Mouse (Mus musculus) forebrain, postnatal 0 days (tissue): ENCODE results near the gene Wiz. TPM values are rescaled to one million over a fixed set of nuclear protein-coding genes. Genes with fewer than 3 reads are reported as not detected.

Source experiments
- ATAC-seq: fragments of 200-750 bp; cut with Nextera tagmentation; 2 replicates; pipeline ENCODE4 v1.8.0; 2017; ENCODE audit warnings: mild to moderate bottlenecking, moderate library complexity
- DNase-seq: peaks from one replicate; pipeline ENCODE4 v3.0.0-alpha.2; 2015
- H3K27ac ChIP-seq: fragments of 300-500 bp; sonication (generic); 2 replicates; pipeline ENCODE4 v1.5.1; 2014; ENCODE audit warnings: low read depth, mild to moderate bottlenecking, antibody characterized with exemption, low read length, moderate library complexity, mixed read lengths
- H3K27me3 ChIP-seq: fragments of 300-500 bp; sonication (generic); 2 replicates; pipeline ENCODE4 v1.6.1; 2014; ENCODE audit warnings: mild to moderate bottlenecking, low read length, mixed read lengths; ENCODE audit not compliant: insufficient read depth
- H3K36me3 ChIP-seq: fragments of 300-500 bp; sonication (generic); 2 replicates; pipeline ENCODE4 v1.6.1; 2014; ENCODE audit warnings: mild to moderate bottlenecking, moderate library complexity; ENCODE audit not compliant: insufficient read depth
- H3K4me1 ChIP-seq: fragments of 300-500 bp; sonication (generic); 2 replicates; pipeline ENCODE4 v1.6.1; 2014; ENCODE audit warnings: antibody characterized with exemption; ENCODE audit not compliant: insufficient read depth
- H3K4me2 ChIP-seq: fragments of 300-500 bp; sonication (generic); 2 replicates; pipeline ENCODE4 v1.6.1; 2014; ENCODE audit warnings: low read depth, mild to moderate bottlenecking, moderate library complexity
- H3K4me3 ChIP-seq: fragments of 300-500 bp; sonication (generic); 2 replicates; pipeline ENCODE4 v1.5.1; 2014; ENCODE audit warnings: low read depth, low read length, mixed read lengths
- H3K9ac ChIP-seq: fragments of 300-500 bp; sonication (generic); 2 replicates; pipeline ENCODE4 v1.6.1; 2014; ENCODE audit warnings: mild to moderate bottlenecking
- H3K9me3 ChIP-seq: fragments of 300-500 bp; sonication (generic); 2 replicates; pipeline ENCODE4 v1.6.1; 2016; ENCODE audit warnings: low read length
- CTCF ChIP-seq: sonication (generic); IDR thresholded peaks from 2 replicates; pipeline ENCODE4 v1.5.1; 2016; ENCODE audit warnings: antibody characterized with exemption, control low read depth, low read depth
- WGBS: fragments of 180-500 bp; shearing (Covaris S2); extraction: QIAGEN DNeasy Blood & Tissue Kit; methylation state at CpG from one replicate; pipeline ENCODE4 v1.1.7; 2014; 5-methylcytosine and 5-hydroxymethylcytosine counted together
- polyA plus RNA-seq: library from polyadenylated mRNA; unstranded; fragments of >200 nt; fragmentation: Nextera tagmentation; extraction: Ambion mirVana; gene quantifications from 2 replicates; pipeline ENCODE4 v1.2.1, GENCODE M21; 2015
- total RNA-seq: library from RNA; depleted of rRNA; stranded (reverse); fragments of >200 nt; gene quantifications from 2 replicates; pipeline ENCODE4 v1.2.3, GENCODE M21; 2014; rRNA removed

Gene Wiz
- total RNA-seq (38.2 and 55.4 TPM in 2 replicates), polyA plus RNA-seq (35.4 and 42.0 TPM in 2 replicates)

- no peak for TF ChIP-seq CTCF
- peak; percentile 89 for ATAC-seq
Observed at GRCm38 (mm10) chr17:32389101-32389659, at the start of gene Wiz. TSS of gene Wiz (minus strand) at chr17:32389439.

DNA sequence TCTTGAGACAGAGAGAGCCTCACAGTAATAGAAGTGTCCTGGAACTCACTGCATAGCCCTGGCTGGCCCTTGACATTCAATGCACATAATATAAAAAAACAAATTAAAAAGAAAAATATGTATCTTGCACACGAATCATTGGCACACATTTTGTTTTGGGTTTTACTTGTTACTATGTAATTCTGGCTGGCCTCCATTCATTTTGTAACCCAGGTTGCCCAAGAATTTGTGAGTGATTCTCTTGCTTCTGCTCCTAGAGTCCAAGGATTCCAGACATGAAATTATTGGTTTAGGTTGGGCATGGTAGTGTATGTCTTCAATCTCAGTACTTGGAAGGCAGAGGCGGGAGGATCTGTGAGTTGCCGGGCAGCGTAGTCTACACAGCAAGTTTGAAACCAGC lies 47.9 kb upstream of the Wiz start:
- Histone ChIP-seq H3K4me1 (no peaks in the 10 kb centered on the region), H3K4me3 (no peak overlapping the region), H3K9ac (no peak overlapping the region), H3K9me3 (no peaks in the 10 kb centered on the region), H3K4me2 (no peak overlapping the region), H3K27me3 (0 out of 2 replicates have a peak, but pooled peaks cover 4% of the 10 kb centered on the region), H3K36me3 (no peaks in the 10 kb centered on the region), H3K27ac (no peak overlapping the region)
- DNase-seq: no peak
- ATAC-seq: no peak
- WGBS: 93% methylated on average over 4 of the region's 4 CpGs
- TF ChIP-seq CTCF: no peak

More at GRCm38 (mm10) chr17:32389101-32389659, at the start of gene Wiz:
- peak within 1 kb of the TSS; percentile 75 for H3K4me3 ChIP-seq
- no peaks in the 10 kb centered on the region for H3K9me3 ChIP-seq
- H3K27me3 ChIP-seq: peaks cover 25% of the 10 kb centered on the region
- H3K4me1 ChIP-seq: no peaks in the 10 kb centered on the region
- under 1% methylated on average over 39 of the region's 44 CpGs for WGBS
- DNase-seq: peak; percentile 96
- H3K27ac ChIP-seq: peak within 1 kb of the TSS; percentile 82
- peak within 1 kb of the TSS; percentile 91 for H3K9ac ChIP-seq
- peak within 1 kb of the TSS; percentile 93 for H3K4me2 ChIP-seq
- peaks cover 24% of the 10 kb centered on the region for H3K36me3 ChIP-seq

GRCm38 (mm10) chr17:32435151-32435550 lies 45.9 kb upstream of the Wiz start:
- H3K9ac ChIP-seq: no peak overlapping the region
- H3K9me3 ChIP-seq: no peaks in the 10 kb centered on the region
- H3K4me3 ChIP-seq: no peak overlapping the region
- DNase-seq (no peak), ATAC-seq (no peak)
- no peak for TF ChIP-seq CTCF
- H3K36me3 ChIP-seq: no peaks in the 10 kb centered on the region
- no peaks in the 10 kb centered on the region for H3K27me3 ChIP-seq
- H3K27ac ChIP-seq: no peak overlapping the region
- 70% methylated on average over 5 of the region's 5 CpGs for WGBS
- no peaks in the 10 kb centered on the region for H3K4me1 ChIP-seq
- no peak overlapping the region for H3K4me2 ChIP-seq

- H3K27ac ChIP-seq: no peak overlapping the region
- no peak overlapping the region for H3K4me2 ChIP-seq
- 78% methylated on average over 4 of the region's 4 CpGs for WGBS
- no peaks in the 10 kb centered on the region for H3K4me1 ChIP-seq
- ATAC-seq: no peak
- H3K9me3 ChIP-seq: no peaks in the 10 kb centered on the region
- DNase-seq: no peak
- TF ChIP-seq CTCF: no peak
- no peaks in the 10 kb centered on the region for H3K36me3 ChIP-seq
- H3K27me3 ChIP-seq: no peaks in the 10 kb centered on the region
- H3K4me3 ChIP-seq: no peak overlapping the region
- no peak overlapping the region for H3K9ac ChIP-seq
Observed at GRCm38 (mm10) chr17:32434324-32434723, 45.1 kb upstream of the Wiz start.

DNA sequence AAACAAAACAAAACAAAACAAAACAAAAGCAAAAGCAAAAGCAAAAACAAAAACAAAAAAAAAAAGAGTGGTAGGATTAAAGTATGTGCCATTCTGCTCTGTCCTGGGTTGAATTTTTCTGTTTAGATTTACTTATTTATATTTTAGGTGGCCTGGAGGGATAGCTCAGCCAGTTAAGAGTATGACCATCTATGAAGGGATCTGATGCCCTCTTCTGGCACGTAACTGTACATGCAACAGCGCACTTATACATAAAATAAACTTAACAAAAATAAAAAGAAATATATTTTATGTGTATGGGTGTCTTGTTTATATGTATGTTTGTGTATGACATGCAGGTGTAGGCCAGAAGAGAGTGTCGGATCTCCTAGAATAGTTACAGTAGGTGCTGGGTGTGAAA lies 42.7 kb upstream of the Wiz start:
- Histone ChIP-seq H3K9ac (no peak overlapping the region), H3K36me3 (no peaks in the 10 kb centered on the region), H3K27ac (no peak overlapping the region), H3K27me3 (no peaks in the 10 kb centered on the region), H3K4me1 (no peaks in the 10 kb centered on the region), H3K9me3 (no peaks in the 10 kb centered on the region), H3K4me2 (no peak overlapping the region), H3K4me3 (no peak overlapping the region)
- DNase-seq: peak; percentile 34
- 61% methylated on average over 3 of the region's 3 CpGs for WGBS
- TF ChIP-seq CTCF: peak; percentile 60
- no peak for ATAC-seq

- Histone ChIP-seq H3K4me2 (no peak overlapping the region), H3K4me1 (no peaks in the 10 kb centered on the region), H3K4me3 (no peak overlapping the region), H3K9me3 (no peaks in the 10 kb centered on the region), H3K27ac (no peak overlapping the region), H3K36me3 (no peaks in the 10 kb centered on the region), H3K9ac (no peak overlapping the region), H3K27me3 (no peaks in the 10 kb centered on the region; the same call in 1 of the 2 replicates)
- DNase-seq (no peak), ATAC-seq (no peak)
- TF ChIP-seq CTCF: no peak
Observed at GRCm38 (mm10) chr17:32426610-32427009, 37.4 kb upstream of the Wiz start.

DNA sequence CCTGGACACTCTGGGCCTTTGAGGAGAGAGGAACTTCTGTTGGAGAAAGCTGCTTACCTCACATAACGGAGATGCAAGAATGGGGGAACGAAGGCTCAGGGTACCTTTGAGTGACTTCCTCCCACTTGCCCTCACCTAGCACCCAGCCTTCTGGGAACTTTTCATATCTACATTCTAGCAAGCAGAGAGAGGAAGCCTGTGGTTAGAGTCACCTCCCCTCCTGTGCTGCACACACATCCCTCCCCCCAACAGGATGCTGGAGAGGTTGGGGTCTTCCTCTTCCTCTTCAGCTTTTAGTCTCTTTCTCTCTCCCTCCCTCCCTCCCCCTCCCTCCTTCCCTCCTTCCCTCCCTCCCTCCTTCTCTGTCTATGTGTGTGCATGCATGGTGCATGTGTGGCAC lies 34.8 kb upstream of the Wiz start, which contains the start of gene Pglyrp2:
Gene Pglyrp2 (minus strand): TSS at position 134 of the 400 bp plus-strand sequence.
- Histone ChIP-seq H3K4me1 (no peaks in the 10 kb centered on the region), H3K4me3 (no peak within 1 kb of the TSS), H3K9me3 (no peaks in the 10 kb centered on the region), H3K27ac (no peak within 1 kb of the TSS), H3K4me2 (no peak within 1 kb of the TSS), H3K9ac (no peak within 1 kb of the TSS), H3K36me3 (no peaks in the 10 kb centered on the region), H3K27me3 (no peaks in the 10 kb centered on the region; the same call in 1 of the 2 replicates)
- DNase-seq (no peak), ATAC-seq (no peak)
- no peak for TF ChIP-seq CTCF
- WGBS: 85% methylated on average over 2 of the region's 2 CpGs
